Mouse (Mus musculus): Measurements from ENCODE around the gene Zfp869. TPM values are rescaled to one million over a fixed set of nuclear protein-coding genes. Genes with fewer than 3 reads are reported as not detected.
"Not testable (repeated sequence)": the region's sequence is repeated elsewhere in the genome, so short reads cannot be mapped to it uniquely, and the experiment has no call there.

Gene Zfp869
- polyA plus RNA-seq (2015; fragmentation: Nextera tagmentation; extraction: Ambion mirVana) = 9.7 and 10.6 TPM in 2 replicates

DNA sequence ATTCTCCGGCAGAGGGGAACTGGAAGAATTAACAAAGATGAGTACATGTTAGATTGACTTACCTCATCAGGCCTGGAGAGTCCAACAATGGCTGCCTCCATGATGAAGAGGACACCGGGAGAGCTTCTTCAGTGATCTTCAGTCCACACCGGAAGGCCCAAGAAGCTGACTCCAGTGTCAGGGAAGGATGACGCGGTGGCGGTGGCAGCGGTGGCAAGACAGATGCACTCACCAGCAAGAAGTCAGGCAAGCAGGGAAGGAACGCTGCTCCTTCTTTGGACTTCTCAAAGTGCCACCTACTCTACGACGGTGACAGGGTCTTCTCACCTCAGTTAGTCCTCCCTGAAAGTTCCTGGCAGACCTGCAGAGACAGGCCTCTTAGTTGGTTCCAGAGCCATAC lies at the start of gene Zfp869:
Gene Zfp869, minus strand, starts transcription at position 101 of the 400 bp plus-strand sequence.
- not testable (repeated sequence) for H3K27ac ChIP-seq (ENCODE audit: low read length); H3K9me3 ChIP-seq (replicated peaks; ENCODE audit: control insufficient read depth, low read length); H3K9ac ChIP-seq (ENCODE audit: low read depth, low read length); H3K4me3 ChIP-seq (ENCODE audit: low read depth, low read length); H3K27me3 ChIP-seq (ENCODE audit: control insufficient read depth, insufficient read depth, low read depth, low read length); ATAC-seq (ENCODE audit: low read depth); H3K4me2 ChIP-seq (ENCODE audit: low read depth, low read length); H3K4me1 ChIP-seq (ENCODE audit: control insufficient read depth, low read depth, low read length)
- WGBS (ENCODE audit: insufficient replicate concordance) = 93% methylated on average over 8 of the region's 10 CpGs
- peaks cover 53% of the 10 kb centered on the region for H3K36me3 ChIP-seq (ENCODE audit: control insufficient read depth, insufficient read depth)

GRCm38 (mm10) chr8:69758316-69758715 lies 47.8 kb upstream of the Zfp869 start:
- no peaks in the 10 kb centered on the region for H3K9me3 ChIP-seq (replicated peaks; ENCODE audit: control insufficient read depth, low read length)
- no peak overlapping the region for H3K27ac ChIP-seq (ENCODE audit: low read length)
- peaks cover 10% of the 10 kb centered on the region for H3K36me3 ChIP-seq (ENCODE audit: control insufficient read depth, insufficient read depth)
- H3K4me3 ChIP-seq (ENCODE audit: low read depth, low read length) = no peak overlapping the region
- no peak for ATAC-seq (ENCODE audit: low read depth)
- peaks cover 6% of the 10 kb centered on the region; the same call in 1 of the 2 replicates for H3K4me1 ChIP-seq (ENCODE audit: control insufficient read depth, low read depth, low read length)
- no peak overlapping the region for H3K9ac ChIP-seq (ENCODE audit: low read depth, low read length)
- H3K4me2 ChIP-seq (ENCODE audit: low read depth, low read length) = no peak overlapping the region
- WGBS (ENCODE audit: insufficient replicate concordance) = 81% methylated on average over 5 of the region's 5 CpGs
- H3K27me3 ChIP-seq (ENCODE audit: control insufficient read depth, insufficient read depth, low read depth, low read length) = no peaks in the 10 kb centered on the region

GRCm38 (mm10) chr8:69752437-69752836 lies 41.9 kb upstream of the Zfp869 start:
- H3K36me3 ChIP-seq (ENCODE audit: control insufficient read depth, insufficient read depth) = 0 out of 2 replicates have a peak, but pooled peaks cover 2% of the 10 kb centered on the region
- no peaks in the 10 kb centered on the region for H3K9me3 ChIP-seq (replicated peaks; ENCODE audit: control insufficient read depth, low read length)
- WGBS (ENCODE audit: insufficient replicate concordance) = 43% methylated on average over 2 of the region's 2 CpGs
- no peak overlapping the region for H3K4me3 ChIP-seq (ENCODE audit: low read depth, low read length)
- no peak for ATAC-seq (ENCODE audit: low read depth)
- H3K4me2 ChIP-seq (ENCODE audit: low read depth, low read length) = no peak overlapping the region
- no peaks in the 10 kb centered on the region for H3K27me3 ChIP-seq (ENCODE audit: control insufficient read depth, insufficient read depth, low read depth, low read length)
- no peak overlapping the region for H3K9ac ChIP-seq (ENCODE audit: low read depth, low read length)
- peak overlapping the region; percentile 63 for H3K27ac ChIP-seq (ENCODE audit: low read length)
- peaks cover 29% of the 10 kb centered on the region for H3K4me1 ChIP-seq (ENCODE audit: control insufficient read depth, low read depth, low read length)

DNA sequence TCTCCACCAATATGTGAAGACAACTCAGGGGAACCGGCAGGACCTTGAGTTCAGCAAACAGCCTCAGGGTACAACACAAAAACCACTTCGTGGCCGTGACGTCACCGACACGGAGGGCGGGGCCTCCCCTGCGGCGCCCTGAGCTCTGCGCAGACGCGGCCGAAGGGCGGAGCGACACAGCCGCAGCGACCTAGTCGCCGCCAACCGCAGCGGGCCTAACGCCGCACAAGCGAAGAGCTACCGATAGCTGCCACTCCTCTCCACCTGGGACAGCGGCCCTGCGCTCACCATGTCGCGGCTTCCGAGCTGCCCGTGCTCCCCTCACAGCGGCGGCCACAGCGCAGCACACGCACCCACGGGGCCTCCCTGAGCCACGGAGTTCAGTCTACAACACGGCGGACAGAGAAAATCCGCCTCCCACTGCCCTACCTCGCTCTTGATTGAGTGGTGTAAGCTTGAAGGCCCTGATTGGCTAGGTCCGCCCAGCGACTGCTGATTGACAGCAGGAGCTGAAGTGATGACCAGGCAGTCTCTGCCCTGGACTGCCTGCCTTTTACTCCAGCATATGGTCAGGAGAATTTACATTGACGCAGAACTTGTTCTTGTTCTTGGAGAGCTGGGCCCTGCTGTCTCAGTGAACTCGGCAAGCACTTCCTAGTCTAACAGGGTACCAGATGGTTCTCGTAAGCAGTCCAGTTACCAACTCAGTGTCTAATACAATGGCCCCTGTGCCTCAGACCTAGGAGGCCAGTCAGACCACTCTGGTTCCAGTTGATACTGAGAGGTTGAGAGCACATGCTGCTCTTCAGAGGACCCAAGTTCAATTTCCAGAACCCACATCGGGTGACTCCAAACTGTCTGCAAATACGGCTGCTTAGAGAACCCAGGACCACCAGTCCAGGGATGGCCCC lies 39.3 kb upstream of the Zfp869 start, which contains the start of gene Zfp963:
Gene Zfp963, minus strand, starts transcription at position 427 of the 911 bp plus-strand sequence.
- Histone ChIP-seq H3K9ac (ENCODE audit: low read depth, low read length) (peak within 1 kb of the TSS; percentile 94), H3K4me1 (ENCODE audit: control insufficient read depth, low read depth, low read length) (peaks cover 29% of the 10 kb centered on the region)

GRCm38 (mm10) chr8:69741231-69741630 lies 30.7 kb upstream of the Zfp869 start:
- Histone ChIP-seq H3K4me1 (ENCODE audit: control insufficient read depth, low read depth, low read length) (no peaks in the 10 kb centered on the region), H3K27ac (ENCODE audit: low read length) (no peak overlapping the region), H3K4me2 (ENCODE audit: low read depth, low read length) (no peak overlapping the region), H3K36me3 (ENCODE audit: control insufficient read depth, insufficient read depth) (0 out of 2 replicates have a peak, but pooled peaks cover 2% of the 10 kb centered on the region), H3K9me3 (replicated peaks; ENCODE audit: control insufficient read depth, low read length) (no peaks in the 10 kb centered on the region), H3K4me3 (ENCODE audit: low read depth, low read length) (no peak overlapping the region), H3K9ac (ENCODE audit: low read depth, low read length) (no peak overlapping the region), H3K27me3 (ENCODE audit: control insufficient read depth, insufficient read depth, low read depth, low read length) (no peaks in the 10 kb centered on the region)
- 62% methylated on average over 2 of the region's 2 CpGs for WGBS (ENCODE audit: insufficient replicate concordance)
- ATAC-seq (ENCODE audit: low read depth) = no peak

More for the DNA sequence above, 39.3 kb upstream of the Zfp869 start, which contains the start of gene Zfp963:
- WGBS (ENCODE audit: insufficient replicate concordance) = 3% methylated on average over 48 of the region's 48 CpGs
- Histone ChIP-seq H3K36me3 (ENCODE audit: control insufficient read depth, insufficient read depth) (no peaks in the 10 kb centered on the region), H3K27ac (ENCODE audit: low read length) (peak within 1 kb of the TSS; percentile 99), H3K27me3 (ENCODE audit: control insufficient read depth, insufficient read depth, low read depth, low read length) (no peaks in the 10 kb centered on the region), H3K4me3 (ENCODE audit: low read depth, low read length) (peak within 1 kb of the TSS; percentile 79), H3K4me2 (ENCODE audit: low read depth, low read length) (peak within 1 kb of the TSS; percentile 78), H3K9me3 (replicated peaks; ENCODE audit: control insufficient read depth, low read length) (no peaks in the 10 kb centered on the region)
- peak; percentile 98 for ATAC-seq (ENCODE audit: low read depth)

DNA sequence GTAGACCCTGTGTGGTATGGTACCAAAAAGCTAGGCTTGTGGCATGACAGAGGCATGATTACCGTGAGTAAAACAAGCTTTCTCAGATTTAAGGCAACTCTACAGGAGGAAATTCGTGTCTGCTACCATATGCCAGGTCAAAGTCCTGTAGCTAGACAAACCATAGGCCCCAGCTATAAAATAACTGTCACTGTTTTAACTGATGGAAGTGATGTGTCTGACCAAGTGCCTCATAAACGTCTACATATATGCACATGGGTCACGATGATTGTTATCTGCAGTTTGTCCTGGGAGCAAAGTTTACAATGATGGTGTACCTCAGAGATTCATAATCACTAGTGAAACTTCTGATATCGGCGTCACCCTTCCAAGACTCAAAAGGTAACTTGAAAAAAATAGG lies 30.2 kb upstream of the Zfp869 start:
- Histone ChIP-seq H3K9ac (ENCODE audit: low read depth, low read length) (no peak overlapping the region), H3K4me3 (ENCODE audit: low read depth, low read length) (no peak overlapping the region), H3K9me3 (replicated peaks; ENCODE audit: control insufficient read depth, low read length) (no peaks in the 10 kb centered on the region), H3K36me3 (ENCODE audit: control insufficient read depth, insufficient read depth) (0 out of 2 replicates have a peak, but pooled peaks cover 2% of the 10 kb centered on the region), H3K4me2 (ENCODE audit: low read depth, low read length) (no peak overlapping the region), H3K27ac (ENCODE audit: low read length) (no peak overlapping the region), H3K4me1 (ENCODE audit: control insufficient read depth, low read depth, low read length) (no peaks in the 10 kb centered on the region), H3K27me3 (ENCODE audit: control insufficient read depth, insufficient read depth, low read depth, low read length) (no peaks in the 10 kb centered on the region)
- no peak for ATAC-seq (ENCODE audit: low read depth)
- WGBS (ENCODE audit: insufficient replicate concordance) = 65% methylated on average over 6 of the region's 6 CpGs

DNA sequence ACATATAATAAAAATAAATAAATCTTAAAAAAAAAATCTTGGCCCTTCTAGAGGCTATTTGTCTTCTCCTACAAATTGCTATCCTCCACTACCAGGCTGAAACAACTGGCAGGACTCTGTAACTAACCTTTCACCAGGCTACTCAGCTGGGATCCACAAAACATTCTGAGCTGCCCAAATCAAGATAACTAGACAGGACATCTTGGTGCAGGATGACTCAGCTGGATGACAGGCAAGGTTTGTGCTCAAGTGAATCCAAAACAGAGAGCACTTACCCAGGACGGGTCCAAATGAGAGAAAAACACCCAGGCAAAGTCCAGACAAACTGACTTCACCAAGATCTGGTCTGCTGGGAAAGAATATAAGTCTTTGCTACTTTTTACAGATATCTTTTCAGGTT lies 25.0 kb upstream of the Zfp869 start:
- no peak overlapping the region for H3K27ac ChIP-seq (ENCODE audit: low read length)
- no peaks in the 10 kb centered on the region for H3K36me3 ChIP-seq (ENCODE audit: control insufficient read depth, insufficient read depth)
- ATAC-seq (ENCODE audit: low read depth) = peak; percentile 63
- H3K27me3 ChIP-seq (ENCODE audit: control insufficient read depth, insufficient read depth, low read depth, low read length) = no peaks in the 10 kb centered on the region
- H3K4me1 ChIP-seq (ENCODE audit: control insufficient read depth, low read depth, low read length) = no peaks in the 10 kb centered on the region
- H3K9ac ChIP-seq (ENCODE audit: low read depth, low read length) = no peak overlapping the region
- H3K4me2 ChIP-seq (ENCODE audit: low read depth, low read length) = no peak overlapping the region
- WGBS (ENCODE audit: insufficient replicate concordance) = 49% methylated on average over 1 of the region's 1 CpGs
- H3K4me3 ChIP-seq (ENCODE audit: low read depth, low read length) = no peak overlapping the region
- H3K9me3 ChIP-seq (replicated peaks; ENCODE audit: control insufficient read depth, low read length) = no peaks in the 10 kb centered on the region

DNA sequence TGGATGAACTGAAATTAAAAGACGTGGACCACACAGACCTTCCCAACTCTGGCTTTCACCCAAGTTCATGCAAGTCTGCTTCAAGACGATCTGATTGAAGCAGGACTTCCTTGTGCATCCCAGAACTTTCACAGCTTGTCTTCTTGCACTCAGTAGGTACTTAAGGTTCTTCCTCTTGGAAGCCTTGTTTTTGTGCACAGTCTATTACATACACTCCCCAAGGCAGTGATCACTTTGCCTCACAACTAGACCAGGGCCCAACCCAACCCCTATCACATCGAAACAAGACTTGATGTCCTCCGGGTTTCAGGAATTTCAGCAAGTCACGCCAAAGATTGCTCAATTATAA lies 6.7 kb upstream of the Zfp869 start:
- Histone ChIP-seq H3K9ac (ENCODE audit: low read depth, low read length) (peak overlapping the region; percentile 36), H3K4me3 (ENCODE audit: low read depth, low read length) (peak overlapping the region; percentile 100), H3K27me3 (ENCODE audit: control insufficient read depth, insufficient read depth, low read depth, low read length) (no peaks in the 10 kb centered on the region), H3K27ac (ENCODE audit: low read length) (peak overlapping the region; percentile 71), H3K4me2 (ENCODE audit: low read depth, low read length) (peak overlapping the region; percentile 76), H3K9me3 (replicated peaks; ENCODE audit: control insufficient read depth, low read length) (no peaks in the 10 kb centered on the region), H3K4me1 (ENCODE audit: control insufficient read depth, low read depth, low read length) (peaks cover 13% of the 10 kb centered on the region), H3K36me3 (ENCODE audit: control insufficient read depth, insufficient read depth) (peaks cover 7% of the 10 kb centered on the region; the same call in 1 of the 2 replicates)
- no peak for ATAC-seq (ENCODE audit: low read depth)
- 35% methylated on average over 5 of the region's 5 CpGs for WGBS (ENCODE audit: insufficient replicate concordance)
